Comparison of ENCODE assay signal across 16 mouse cellular contexts in the genomic region with DNA sequence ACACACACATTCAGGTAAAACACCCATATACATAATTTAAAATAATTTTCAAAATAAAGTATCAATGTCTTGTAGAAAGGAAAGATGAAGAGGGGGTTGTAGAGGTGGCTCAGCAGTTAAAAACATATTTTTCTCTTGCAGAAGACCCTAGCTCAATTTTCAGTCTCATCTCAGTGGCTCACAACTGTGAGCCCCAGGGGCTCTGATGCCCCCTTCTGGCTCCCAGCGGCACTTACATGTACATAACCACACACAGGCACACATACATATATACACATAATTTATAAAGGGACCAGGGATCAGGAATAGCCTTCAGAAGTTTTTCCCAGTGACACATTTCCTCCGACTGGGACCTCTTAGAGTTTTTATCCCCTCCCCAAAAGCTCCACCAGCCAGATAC. TPM values are rescaled to one million over a fixed set of nuclear protein-coding genes. Genes with fewer than 3 reads are reported as not detected.
A peak's percentile ranks its signal among the peaks of the same experiment; 100 is the strongest.
DNase-seq lines count a peak whose midpoint lies in the region; ATAC-seq and TF ChIP-seq lines count a peak whose summit lies in the region.
"Had no signal": no experiment of that assay in that cellular context is flagged by ENCODE, and none has a peak within 500 bp of the region (broad histone marks: within the 10 kb centered on the region; RNA-seq: fewer than 3 reads in every experiment).

No protein-coding gene starts in this region.

- no peak for ATAC-seq in heart, embryonic 13.5 days (ENCODE audit: extremely low read depth, insufficient number of reproducible peaks, low FRiP score, low TSS enrichment)
- no peak for ATAC-seq in liver, embryonic 14.5 days (ENCODE audit: insufficient read depth)
- ATAC-seq in liver, embryonic 12.5 days, result no peak
- no peak for ATAC-seq in stomach, embryonic 15.5 days (ENCODE audit: insufficient read depth, low FRiP score, low read depth)
- ATAC-seq: midbrain, embryonic 15.5 days had no signal

- WGBS in heart, embryonic 13.5 days, result 88% methylated on average over 2 of the region's 2 CpGs
- WGBS in liver, embryonic 14.5 days (ENCODE audit: insufficient replicate concordance), result 65% methylated on average over 2 of the region's 2 CpGs
- WGBS in liver, embryonic 12.5 days (ENCODE audit: insufficient replicate concordance), result 66% methylated on average over 2 of the region's 2 CpGs
- 93% methylated on average over 2 of the region's 2 CpGs for WGBS in stomach, embryonic 15.5 days

- no peak overlapping the region for H3K4me2 ChIP-seq in heart, embryonic 13.5 days
- H3K4me2 ChIP-seq in liver, embryonic 14.5 days (ENCODE audit: low read depth), result no peak overlapping the region
- no peak overlapping the region for H3K4me2 ChIP-seq in liver, embryonic 12.5 days
- no peak overlapping the region for H3K4me2 ChIP-seq in stomach, embryonic 15.5 days

- H3K4me3 ChIP-seq in heart, embryonic 13.5 days, result no peak overlapping the region
- H3K4me3 ChIP-seq in liver, embryonic 14.5 days (ENCODE audit: insufficient read depth in 1 of 2, low read depth in 2 of 2, low read length in 2 of 2), result no peak overlapping the region
- no peak overlapping the region for H3K4me3 ChIP-seq in liver, embryonic 12.5 days
- H3K4me3 ChIP-seq in embryonic fibroblast, embryonic 13.5 days (ENCODE audit: insufficient read depth, low read length), result no peak overlapping the region
- H3K4me3 ChIP-seq in stomach, embryonic 15.5 days (replicated peaks), result no peak overlapping the region
- H3K4me3 ChIP-seq: midbrain, embryonic 15.5 days had no signal

- no peaks in the 10 kb centered on the region for H3K27me3 ChIP-seq in heart, embryonic 13.5 days (replicated peaks)
- no peaks in the 10 kb centered on the region for H3K27me3 ChIP-seq in liver, embryonic 14.5 days (ENCODE audit: control insufficient read depth, insufficient read depth, low read length)
- no peaks in the 10 kb centered on the region for H3K27me3 ChIP-seq in liver, embryonic 12.5 days (replicated peaks)
- H3K27me3 ChIP-seq in stomach, embryonic 15.5 days (replicated peaks), result no peaks in the 10 kb centered on the region
- H3K27me3 ChIP-seq: midbrain, embryonic 15.5 days had no signal

- 0 out of 2 replicates have a peak, but pooled peaks have one; percentile 7 for TF ChIP-seq CTCF in liver, embryonic 14.5 days (IDR thresholded peaks at IDR 0.05; ENCODE audit: low read depth)
- no peak for TF ChIP-seq CTCF in embryonic fibroblast, embryonic 13.5 days (IDR thresholded peaks at IDR 0.05; ENCODE audit: borderline replicate concordance, insufficient read depth, low read length)

- no peaks in the 10 kb centered on the region for H3K36me3 ChIP-seq in heart, embryonic 13.5 days
- no peaks in the 10 kb centered on the region for H3K36me3 ChIP-seq in liver, embryonic 14.5 days (replicated peaks; ENCODE audit: control insufficient read depth, insufficient read depth, low read depth)
- no peaks in the 10 kb centered on the region for H3K36me3 ChIP-seq in liver, embryonic 12.5 days
- no peaks in the 10 kb centered on the region for H3K36me3 ChIP-seq in stomach, embryonic 15.5 days
- H3K36me3 ChIP-seq: midbrain, embryonic 15.5 days had no signal

- peak overlapping the region; percentile 85 for H3K27ac ChIP-seq in heart, embryonic 13.5 days (replicated peaks)
- H3K27ac ChIP-seq in liver, embryonic 14.5 days, result no peak overlapping the region
- no peak overlapping the region for H3K27ac ChIP-seq in liver, embryonic 12.5 days
- H3K27ac ChIP-seq in embryonic fibroblast, embryonic 13.5 days (ENCODE audit: insufficient read depth, low read length), result peak overlapping the region; percentile 60
- H3K27ac ChIP-seq in stomach, embryonic 15.5 days, result peak overlapping the region; percentile 82; the same call in 1 of the 2 replicates

- H3K4me1 ChIP-seq in heart, embryonic 13.5 days, result peaks cover 29% of the 10 kb centered on the region
- peaks cover 0 to 13% of the 10 kb centered on the region in 2 experiments; a peak in 2 of 4 replicates for H3K4me1 ChIP-seq in liver, embryonic 14.5 days (replicated peaks; ENCODE audit: control insufficient read depth in 2 of 2, insufficient read depth in 2 of 2, low read length in 1 of 2)
- H3K4me1 ChIP-seq in liver, embryonic 12.5 days, result 0 out of 2 replicates have a peak, but pooled peaks cover 5% of the 10 kb centered on the region
- peaks cover 18% of the 10 kb centered on the region for H3K4me1 ChIP-seq in embryonic fibroblast, embryonic 13.5 days (ENCODE audit: control insufficient read depth, insufficient read depth, low read length)
- H3K4me1 ChIP-seq in stomach, embryonic 15.5 days, result peaks cover 12% of the 10 kb centered on the region
- H3K4me1 ChIP-seq: midbrain, embryonic 15.5 days had no signal

- H3K9me3 ChIP-seq in heart, embryonic 13.5 days, result 0 out of 2 replicates have a peak, but pooled peaks cover 7% of the 10 kb centered on the region
- no peaks in the 10 kb centered on the region for H3K9me3 ChIP-seq in liver, embryonic 14.5 days (ENCODE audit: control insufficient read depth, low read length)
- H3K9me3 ChIP-seq in liver, embryonic 12.5 days (replicated peaks), result no peaks in the 10 kb centered on the region
- H3K9me3 ChIP-seq in stomach, embryonic 15.5 days, result no peaks in the 10 kb centered on the region
- H3K9me3 ChIP-seq: midbrain, embryonic 15.5 days had no signal

- TF ChIP-seq POLR2A in embryonic fibroblast, embryonic 13.5 days (IDR thresholded peaks at IDR 0.05; ENCODE audit: low read depth, low read length), result no peak

- DNase-seq in heart, adult 8-10 months (ENCODE audit: low spot score), result no peak
- DNase-seq in liver, embryonic 14.5 days (ENCODE audit: low read depth in 3 of 3, low spot score in 3 of 3), result no peak
- no peak for DNase-seq in urinary bladder, postnatal 14 days (ENCODE audit: low spot score)
- no peak for DNase-seq in ovary, adult 18-20 months (ENCODE audit: low spot score)
- DNase-seq: adrenal gland, postnatal 36 days; cerebellum, adult 11 months; left cerebral cortex, postnatal 4 days; lung, postnatal 36 days; right cerebral cortex, postnatal 14 days; thymus, postnatal 4 days had no signal

- no peak for TF ChIP-seq EP300 in liver, embryonic 14.5 days (IDR thresholded peaks at IDR 0.05; ENCODE audit: low read depth)

- no peak overlapping the region for H3K9ac ChIP-seq in heart, embryonic 13.5 days
- H3K9ac ChIP-seq in liver, embryonic 14.5 days (replicated peaks), result no peak overlapping the region
- H3K9ac ChIP-seq in liver, embryonic 12.5 days, result no peak overlapping the region
- no peak overlapping the region for H3K9ac ChIP-seq in stomach, embryonic 15.5 days
- H3K9ac ChIP-seq: midbrain, embryonic 15.5 days had no signal

RNA-seq across cellular contexts. Expression of gene Fam50b, which starts 7.6 kb away (rescaled TPM):
- polyA plus RNA-seq in heart, embryonic 13.5 days (2015; fragmentation: Nextera tagmentation; extraction: Ambion mirVana), result not detected in 2 replicates
- total RNA-seq in heart, adult 8-10 months (2022), result not detected
- 0.04 TPM in 1 of 2 replicates, not detected in the other for polyA plus RNA-seq in liver, embryonic 14.5 days (2012; rRNA removed)
- polyA plus RNA-seq in liver, embryonic 14.5 days (2014; fragmentation: Nextera tagmentation; extraction: Ambion mirVana), result not detected in 2 replicates
- polyA plus RNA-seq in liver, embryonic 12.5 days (2016; fragmentation: Nextera tagmentation; extraction: Ambion mirVana), result not detected in 2 replicates
- polyA plus RNA-seq in embryonic fibroblast, embryonic 13.5 days (2011; ENCODE audit: insufficient read length, low read depth, missing spikeins), result not detected in 2 replicates
- polyA plus RNA-seq in stomach, embryonic 15.5 days (2015; fragmentation: Nextera tagmentation; extraction: Ambion mirVana), result not detected in 2 replicates
- total RNA-seq: adrenal gland, postnatal 36 days; left cerebral cortex, postnatal 4 days had no signal
- polyA plus RNA-seq: neural tube, embryonic 14.5 days had no signal

Comparison
In these comparisons a context has a peak if more than half of its experiments do, and no peak if none do; other contexts are left out.
1. H3K27ac ChIP-seq: peak in heart, embryonic 13.5 days (single experiment), embryonic fibroblast, embryonic 13.5 days (single experiment) and stomach, embryonic 15.5 days (single experiment); none in liver, embryonic 14.5 days (single experiment) and liver, embryonic 12.5 days (single experiment).